Mouse (Mus musculus) liver, embryonic 14.5 days (tissue): ENCODE data around the gene Trim80.

Experiments
- CTCF ChIP-seq: IDR thresholded peaks from 2 replicates; pipeline ENCODE4 v1.5.1; 2016; ENCODE audit warnings: antibody characterized with exemption, low read depth, control low read depth
- EP300 ChIP-seq: IDR thresholded peaks from 2 replicates; pipeline ENCODE4 v1.6.1; 2016; ENCODE audit warnings: antibody characterized with exemption, low read depth

GRCm38 (mm10) chr11:115419531-115420237 is 20.7 kb upstream of the Trim80 start, which contains the start of the genes Atp5h and Kctd2:
- TF ChIP-seq CTCF (no peak), EP300 (no peak)
